ENCODE assay signal across 8 mouse cellular contexts in the genomic region with DNA sequence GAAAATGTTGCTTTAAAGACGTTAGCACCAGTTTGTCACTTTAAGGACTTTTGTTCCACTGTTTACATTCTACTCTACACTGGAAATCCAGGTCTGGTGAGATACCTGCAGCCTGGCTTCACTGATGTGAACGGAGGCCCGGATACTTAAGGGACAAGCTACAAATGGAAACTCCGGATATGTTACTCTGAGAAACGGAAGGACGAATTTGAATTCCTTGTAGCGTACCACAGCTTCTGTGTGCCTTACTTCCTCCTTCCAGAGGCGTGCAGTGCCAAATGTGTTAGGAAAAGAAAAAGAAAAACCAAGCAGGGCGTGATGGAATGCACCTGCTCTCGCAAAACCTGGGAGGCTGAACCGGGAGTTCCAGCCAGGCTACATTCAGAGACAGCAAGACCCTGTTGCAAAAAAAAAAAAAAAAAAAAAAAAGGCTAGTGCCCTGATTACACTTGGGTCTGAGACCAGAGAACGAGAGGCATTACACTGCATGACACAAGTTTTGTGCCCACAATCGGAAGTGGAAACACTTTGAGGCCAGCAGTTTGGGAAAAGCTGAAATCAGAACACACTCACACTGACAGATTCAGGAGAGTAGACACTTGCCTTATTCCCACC. TPM values are rescaled to one million over a fixed set of nuclear protein-coding genes. Genes with fewer than 3 reads are reported as not detected.
A peak's percentile ranks its signal among the peaks of the same experiment; 100 is the strongest.
DNase-seq lines count a peak whose midpoint lies in the region; ATAC-seq and TF ChIP-seq lines count a peak whose summit lies in the region.

No protein-coding gene starts in this region.

- H3K4me3 ChIP-seq in testis, adult 2 months (ENCODE audit: control insufficient read depth, low read depth, low read length): peak overlapping the region; percentile 84; the same call in 1 of the 2 replicates
- H3K4me3 ChIP-seq in heart, embryonic 15.5 days: peak overlapping the region; percentile 78
- H3K4me3 ChIP-seq in midbrain, embryonic 10.5 days: peak overlapping the region; percentile 78

- TF ChIP-seq POLR2A in testis, adult 2 months (IDR thresholded peaks at IDR 0.05; ENCODE audit: control insufficient read depth, low read depth, low read length): no peak

- no peaks in the 10 kb centered on the region for H3K9me3 ChIP-seq in heart, embryonic 15.5 days (replicated peaks)
- H3K9me3 ChIP-seq in midbrain, embryonic 10.5 days (replicated peaks): no peaks in the 10 kb centered on the region

- H3K27ac ChIP-seq in testis, adult 2 months (ENCODE audit: control insufficient read depth, insufficient read depth, low read depth, low read length): peak overlapping the region; percentile 37; the same call in 1 of the 2 replicates
- H3K27ac ChIP-seq in heart, embryonic 15.5 days: peak overlapping the region; percentile 65
- 0 out of 2 replicates have a peak overlapping the region, but pooled peaks have one; percentile 81 for H3K27ac ChIP-seq in midbrain, embryonic 10.5 days (replicated peaks)

- TF ChIP-seq CTCF in testis, adult 2 months (IDR thresholded peaks at IDR 0.05; ENCODE audit: control insufficient read depth, insufficient read depth, insufficient replicate concordance, low read depth, low read length): no peak

- no peak for DNase-seq in testis, postnatal 14 days (ENCODE audit: low spot score)
- DNase-seq in kidney, postnatal 4 days: peak; percentile 27 to 63
- peak; percentile 18 for DNase-seq in midbrain, embryonic 10.5 days (ENCODE audit: low spot score)
- no peak for DNase-seq in layer of hippocampus, adult 9-11 months
- no peak for DNase-seq in cerebellum, adult 8-10 months

- H3K36me3 ChIP-seq in testis, adult 2 months (ENCODE audit: control insufficient read depth, insufficient read depth, low read length): no peaks in the 10 kb centered on the region
- no peaks in the 10 kb centered on the region for H3K36me3 ChIP-seq in heart, embryonic 15.5 days
- H3K36me3 ChIP-seq in midbrain, embryonic 10.5 days: no peaks in the 10 kb centered on the region

- peak; percentile 75 for ATAC-seq in common myeloid progenitor, adult 5-6 weeks (replicated peaks; ENCODE audit: low read depth, poor library complexity, severe bottlenecking)
- peak; percentile 39; the same call in 1 of the 2 replicates for ATAC-seq in heart, embryonic 15.5 days (replicated peaks; ENCODE audit: insufficient number of reproducible peaks, insufficient read depth, low FRiP score, low read depth)

- peaks cover 4% of the 10 kb centered on the region for H3K4me1 ChIP-seq in testis, adult 2 months (ENCODE audit: control insufficient read depth, insufficient read depth, low read length)
- peaks cover 3% of the 10 kb centered on the region; the same call in 1 of the 2 replicates for H3K4me1 ChIP-seq in heart, embryonic 15.5 days (replicated peaks)
- H3K4me1 ChIP-seq in midbrain, embryonic 10.5 days: peaks cover 16% of the 10 kb centered on the region

- H3K27me3 ChIP-seq in testis, adult 2 months (ENCODE audit: control insufficient read depth, insufficient read depth, low read length): no peaks in the 10 kb centered on the region
- no peaks in the 10 kb centered on the region for H3K27me3 ChIP-seq in heart, embryonic 15.5 days
- H3K27me3 ChIP-seq in midbrain, embryonic 10.5 days (ENCODE audit: low read depth, poor library complexity, severe bottlenecking): peaks cover 33% of the 10 kb centered on the region

- peak overlapping the region; percentile 79 for H3K9ac ChIP-seq in heart, embryonic 15.5 days

- peak overlapping the region; percentile 97 for H3K4me2 ChIP-seq in heart, embryonic 15.5 days

- WGBS in heart, embryonic 15.5 days: 11% methylated on average over 13 of the region's 13 CpGs
- WGBS in midbrain, embryonic 10.5 days: 28% methylated on average over 13 of the region's 13 CpGs

RNA-seq across cellular contexts. Expression of gene Cryl1, which starts 0.6 kb away (rescaled TPM):
- polyA plus RNA-seq in testis, adult 2 months (2012; rRNA removed): 5.3 and 6.4 TPM in 2 replicates
- total RNA-seq in common myeloid progenitor, adult 5-6 weeks (2017): 11.8 and 12.1 TPM in 2 replicates
- polyA plus RNA-seq in heart, embryonic 15.5 days (2015; fragmentation: Nextera tagmentation; extraction: Ambion mirVana): 10.8 and 20.0 TPM in 2 replicates
- 5.4 and 6.8 TPM in 2 replicates for polyA plus RNA-seq in midbrain, embryonic 10.5 days (2016; fragmentation: Nextera tagmentation; extraction: Ambion mirVana)

RNA-seq across cellular contexts. Expression of gene Ift88, which starts 24.9 kb away (rescaled TPM):
- 27.3 and 29.7 TPM in 2 replicates for polyA plus RNA-seq in testis, adult 2 months (2012; rRNA removed)
- total RNA-seq in common myeloid progenitor, adult 5-6 weeks (2017): 12.4 and 13.3 TPM in 2 replicates
- 6.3 TPM in 2 replicates for polyA plus RNA-seq in heart, embryonic 15.5 days (2015; fragmentation: Nextera tagmentation; extraction: Ambion mirVana)
- 12.1 and 14.4 TPM in 2 replicates for polyA plus RNA-seq in midbrain, embryonic 10.5 days (2016; fragmentation: Nextera tagmentation; extraction: Ambion mirVana)

Comparison
In these comparisons a context has a peak if more than half of its experiments do, and no peak if none do; other contexts are left out.
1. DNase-seq: peak in kidney, postnatal 4 days (2 of 2) and midbrain, embryonic 10.5 days (single experiment); none in testis, postnatal 14 days (single experiment), layer of hippocampus, adult 9-11 months (single experiment) and cerebellum, adult 8-10 months (single experiment).
2. Peak in every context shown above with its lines, with median percentiles within 50 percentile points of each other: H3K27ac ChIP-seq and H3K4me3 ChIP-seq.